Mouse (Mus musculus): ENCODE data around the gene Ltf.

Gene Ltf

GRCm38 (mm10) chr9:111019022-111019421 is at the start of gene Ltf:
Gene Ltf (plus strand): TSS chr9:111019271.
- DNase-seq: no peak

GRCm38 (mm10) chr9:110979411-110979810 is 39.7 kb upstream of the Ltf start:
- no peak for DNase-seq

- no peak for DNase-seq
These were observed 36.7 kb upstream of the Ltf start for GRCm38 (mm10) chr9:110982351-110982750.

- DNase-seq: no peak
These were observed 35.0 kb upstream of the Ltf start for GRCm38 (mm10) chr9:110984096-110984495.

- DNase-seq: no peak
These were observed 33.5 kb upstream of the Ltf start for GRCm38 (mm10) chr9:110985541-110985940.

- DNase-seq: peak; percentile 19
These were observed 33.1 kb upstream of the Ltf start for GRCm38 (mm10) chr9:110985951-110986350.

GRCm38 (mm10) chr9:110987331-110987730 is 31.7 kb upstream of the Ltf start:
- DNase-seq: no peak

- no peak for DNase-seq
These were observed 31.0 kb upstream of the Ltf start for GRCm38 (mm10) chr9:110988078-110988477.

GRCm38 (mm10) chr9:110989141-110989540 is 29.9 kb upstream of the Ltf start:
- no peak for DNase-seq

GRCm38 (mm10) chr9:110989543-110989942 is 29.5 kb upstream of the Ltf start:
- DNase-seq: no peak

- no peak for DNase-seq
These were observed 28.9 kb upstream of the Ltf start, which contains the start of gene Rtp3 for GRCm38 (mm10) chr9:110990204-110990603. Gene Rtp3 (minus strand): TSS chr9:110990583.

- DNase-seq: no peak
These were observed 25.8 kb upstream of the Ltf start for GRCm38 (mm10) chr9:110993281-110993709.

GRCm38 (mm10) chr9:110994716-110995172 is 24.3 kb upstream of the Ltf start:
- DNase-seq: peak; percentile 82

- DNase-seq: peak; percentile 83
These were observed 21.8 kb upstream of the Ltf start for GRCm38 (mm10) chr9:110997245-110997644.

- DNase-seq: no peak
These were observed 20.0 kb upstream of the Ltf start for GRCm38 (mm10) chr9:110999056-110999455.

- DNase-seq: no peak
These were observed 19.2 kb upstream of the Ltf start for GRCm38 (mm10) chr9:110999856-111000255.

- no peak for DNase-seq
These were observed 17.4 kb upstream of the Ltf start for GRCm38 (mm10) chr9:111001621-111002020.

GRCm38 (mm10) chr9:111003279-111003678 is 15.8 kb upstream of the Ltf start:
- DNase-seq: no peak

GRCm38 (mm10) chr9:111006544-111006943 is 12.5 kb upstream of the Ltf start:
- DNase-seq: no peak

- no peak for DNase-seq
These were observed 9.3 kb upstream of the Ltf start for GRCm38 (mm10) chr9:111009763-111010162.

- DNase-seq: no peak
These were observed 7.5 kb upstream of the Ltf start for GRCm38 (mm10) chr9:111011550-111011949.

- no peak for DNase-seq
These were observed 7.0 kb upstream of the Ltf start for GRCm38 (mm10) chr9:111012041-111012440.

- DNase-seq: peak; percentile 29
These were observed 3.4 kb upstream of the Ltf start for GRCm38 (mm10) chr9:111015658-111016057.

- no peak for DNase-seq
These were observed 7.7 kb downstream of the Ltf start for GRCm38 (mm10) chr9:111026791-111027190.

GRCm38 (mm10) chr9:111033717-111034116 is 14.6 kb downstream of the Ltf start:
- no peak for DNase-seq

GRCm38 (mm10) chr9:111039966-111040365 is 20.9 kb downstream of the Ltf start:
- DNase-seq: no peak
